8 mouse cellular contexts compared by ENCODE assay signal in genomic region chr13:104139369-104140209, GRCm38 (mm10). TPM values are rescaled to one million over a fixed set of nuclear protein-coding genes. Genes with fewer than 3 reads are reported as not detected.
DNase-seq lines count a peak whose midpoint lies in the region; ATAC-seq and TF ChIP-seq lines count a peak whose summit lies in the region.

No protein-coding gene starts in this region.

- no peak overlapping the region for H3K9ac ChIP-seq in heart, embryonic 15.5 days

- DNase-seq in c-Kit-negative CD71-positive TER-119-positive erythroid progenitor cells, embryonic 14.5 days (ENCODE audit: low read depth, low spot score): peak; percentile 62
- peak; percentile 70 for DNase-seq in forebrain, embryonic 10.5 days (ENCODE audit: extremely low spot score, low spot score)
- peak; percentile 51 for DNase-seq in large intestine, adult 2 months (ENCODE audit: low read depth, low spot score)
- DNase-seq in lung, adult 18-20 months: peak; percentile 72 to 81
- DNase-seq in testis, postnatal 14 days (ENCODE audit: low spot score): peak; percentile 51

- no peaks in the 10 kb centered on the region for H3K9me3 ChIP-seq in E14TG2a.4 (ENCODE audit: low read length)
- H3K9me3 ChIP-seq in forebrain, embryonic 10.5 days: no peaks in the 10 kb centered on the region
- no peaks in the 10 kb centered on the region for H3K9me3 ChIP-seq in heart, embryonic 15.5 days (replicated peaks)

- no peak for ATAC-seq in heart, embryonic 15.5 days (replicated peaks; ENCODE audit: insufficient number of reproducible peaks, insufficient read depth, low FRiP score, low read depth)
- ATAC-seq in neutrophil, adult 5-6 weeks (ENCODE audit: extremely low read depth, insufficient number of reproducible peaks, low FRiP score, poor library complexity, severe bottlenecking): peak; percentile 99

- H3K27ac ChIP-seq in forebrain, embryonic 10.5 days: no peak overlapping the region
- no peak overlapping the region for H3K27ac ChIP-seq in heart, embryonic 15.5 days

- peaks cover 69% of the 10 kb centered on the region for H3K36me3 ChIP-seq in E14TG2a.4 (ENCODE audit: insufficient read depth, low read length)
- peaks cover 72% of the 10 kb centered on the region for H3K36me3 ChIP-seq in forebrain, embryonic 10.5 days (replicated peaks)
- peaks cover 19% of the 10 kb centered on the region for H3K36me3 ChIP-seq in heart, embryonic 15.5 days

- H3K4me1 ChIP-seq in E14TG2a.4 (replicated peaks; ENCODE audit: low read depth, low read length): 0 out of 2 replicates have a peak, but pooled peaks cover 9% of the 10 kb centered on the region
- H3K4me1 ChIP-seq in forebrain, embryonic 10.5 days: peaks cover 3% of the 10 kb centered on the region; the same call in 1 of the 2 replicates
- no peaks in the 10 kb centered on the region for H3K4me1 ChIP-seq in heart, embryonic 15.5 days (replicated peaks)

- no peak overlapping the region for H3K4me3 ChIP-seq in E14TG2a.4 (replicated peaks; ENCODE audit: low read length)
- H3K4me3 ChIP-seq in forebrain, embryonic 10.5 days: no peak overlapping the region
- no peak overlapping the region for H3K4me3 ChIP-seq in heart, embryonic 15.5 days

- WGBS in forebrain, embryonic 10.5 days: 45% methylated on average over 13 of the region's 13 CpGs
- WGBS in heart, embryonic 15.5 days: 39% methylated on average over 13 of the region's 13 CpGs
- WGBS in large intestine, adult 2 months: 27% methylated on average over 13 of the region's 13 CpGs

- TF ChIP-seq CTCF in E14TG2a.4 (conservative IDR thresholded peaks at IDR 0.05; ENCODE audit: low read length): peak; percentile 95

- H3K4me2 ChIP-seq in heart, embryonic 15.5 days: peak overlapping the region; percentile 36; the same call in 1 of the 2 replicates

- no peaks in the 10 kb centered on the region for H3K27me3 ChIP-seq in E14TG2a.4 (ENCODE audit: insufficient read depth, low read length)
- no peaks in the 10 kb centered on the region for H3K27me3 ChIP-seq in forebrain, embryonic 10.5 days (ENCODE audit: poor library complexity, severe bottlenecking)
- no peaks in the 10 kb centered on the region for H3K27me3 ChIP-seq in heart, embryonic 15.5 days

RNA-seq across cellular contexts. Expression of gene Sgtb, which starts 30.0 kb away (rescaled TPM):
- polyA plus RNA-seq in forebrain, embryonic 10.5 days (2016; fragmentation: Nextera tagmentation; extraction: Ambion mirVana): 8.0 and 9.0 TPM in 2 replicates
- polyA plus RNA-seq in heart, embryonic 15.5 days (2015; fragmentation: Nextera tagmentation; extraction: Ambion mirVana): 2.2 and 2.5 TPM in 2 replicates
- 0.45 and 0.62 TPM in 2 replicates for polyA plus RNA-seq in large intestine, adult 2 months (2012; rRNA removed)
- total RNA-seq in neutrophil, adult 5-6 weeks (2017): 0.49 and 1.3 TPM in 2 replicates

RNA-seq across cellular contexts. Expression of gene Nln, which starts 30.2 kb away (rescaled TPM):
- polyA plus RNA-seq in forebrain, embryonic 10.5 days (2016; fragmentation: Nextera tagmentation; extraction: Ambion mirVana): 17.1 and 17.5 TPM in 2 replicates
- 18.6 and 19.4 TPM in 2 replicates for polyA plus RNA-seq in heart, embryonic 15.5 days (2015; fragmentation: Nextera tagmentation; extraction: Ambion mirVana)
- 8.1 and 10.9 TPM in 2 replicates for polyA plus RNA-seq in large intestine, adult 2 months (2012; rRNA removed)
- 18.5 and 26.8 TPM in 2 replicates for total RNA-seq in neutrophil, adult 5-6 weeks (2017)

RNA-seq across cellular contexts. Expression of gene Trappc13, which starts 38.7 kb away (rescaled TPM):
- 89.7 and 93.8 TPM in 2 replicates for polyA plus RNA-seq in forebrain, embryonic 10.5 days (2016; fragmentation: Nextera tagmentation; extraction: Ambion mirVana)
- polyA plus RNA-seq in heart, embryonic 15.5 days (2015; fragmentation: Nextera tagmentation; extraction: Ambion mirVana): 43.7 and 44.3 TPM in 2 replicates
- polyA plus RNA-seq in large intestine, adult 2 months (2012; rRNA removed): 11.5 and 11.6 TPM in 2 replicates
- total RNA-seq in neutrophil, adult 5-6 weeks (2017): 30.6 and 37.0 TPM in 2 replicates

RNA-seq across cellular contexts. Expression of gene Trim23, which starts 39.0 kb away (rescaled TPM):
- polyA plus RNA-seq in forebrain, embryonic 10.5 days (2016; fragmentation: Nextera tagmentation; extraction: Ambion mirVana): 18.0 and 18.7 TPM in 2 replicates
- 12.9 and 13.6 TPM in 2 replicates for polyA plus RNA-seq in heart, embryonic 15.5 days (2015; fragmentation: Nextera tagmentation; extraction: Ambion mirVana)
- 0.86 and 1.6 TPM in 2 replicates for polyA plus RNA-seq in large intestine, adult 2 months (2012; rRNA removed)
- 32.4 and 33.5 TPM in 2 replicates for total RNA-seq in neutrophil, adult 5-6 weeks (2017)
